Mouse (Mus musculus) kidney, postnatal 10 days (tissue): Measurements from ENCODE around the gene Aes.

Experiments used
- DNase-seq: peaks from one replicate; pipeline ENCODE4 v3.0.0; 2021; ENCODE audit warnings: mixed read lengths

Aes gene

DNA sequence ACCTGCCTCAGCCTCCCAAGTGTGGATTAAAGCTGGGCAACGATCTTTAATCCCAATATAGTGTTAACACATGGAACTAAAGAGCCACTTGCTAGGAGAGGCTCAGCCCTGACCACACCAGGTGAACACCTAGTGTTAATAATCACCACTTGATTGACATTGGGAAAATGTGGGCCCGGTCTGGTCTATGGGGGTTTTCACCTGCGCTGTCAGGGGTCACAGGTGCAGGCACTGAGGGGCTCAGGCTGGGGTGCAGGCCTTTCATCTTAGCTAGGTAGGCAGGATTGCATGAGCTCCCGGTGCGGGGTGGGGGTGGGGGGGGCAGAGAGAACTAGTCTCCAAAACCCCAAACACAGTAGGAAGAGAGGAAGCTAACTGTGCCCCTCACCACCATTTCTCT is 40.3 kb downstream of the Aes start:
- no peak for DNase-seq

- no peak for DNase-seq
Observed at GRCm38 (mm10) chr10:81600096-81600495, 40.8 kb downstream of the Aes start.

DNA sequence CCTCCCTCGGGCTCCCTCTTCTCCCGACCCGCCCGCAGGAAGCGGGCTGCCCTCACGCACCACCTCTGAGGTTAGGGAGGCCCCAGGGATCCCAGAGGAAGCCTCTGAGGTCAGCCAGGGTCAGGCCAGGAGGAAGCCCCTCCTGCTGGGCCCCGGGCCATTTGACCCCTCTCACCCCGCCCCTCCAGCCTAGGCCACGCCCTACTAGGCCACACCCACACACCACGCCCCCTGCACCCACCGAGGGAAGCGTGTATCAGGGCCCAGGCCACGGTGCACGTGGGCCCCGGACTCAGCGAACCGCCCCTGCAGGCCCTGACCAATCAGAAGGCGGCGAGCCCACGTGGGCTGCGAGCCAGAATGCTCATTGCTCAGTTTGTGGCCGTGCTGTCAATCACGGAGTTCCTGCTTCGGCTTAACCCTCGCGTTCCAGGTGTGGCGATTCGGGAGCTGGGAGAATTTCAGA is 41.5 kb downstream of the Aes start, which contains the start of gene Tle6:
Gene Tle6, minus strand, starts transcription at position 336 of the 466 bp plus-strand sequence.
- DNase-seq = peak; percentile 97

GRCm38 (mm10) chr10:81601396-81601905 is 42.2 kb downstream of the Aes start:
- DNase-seq = no peak

DNA sequence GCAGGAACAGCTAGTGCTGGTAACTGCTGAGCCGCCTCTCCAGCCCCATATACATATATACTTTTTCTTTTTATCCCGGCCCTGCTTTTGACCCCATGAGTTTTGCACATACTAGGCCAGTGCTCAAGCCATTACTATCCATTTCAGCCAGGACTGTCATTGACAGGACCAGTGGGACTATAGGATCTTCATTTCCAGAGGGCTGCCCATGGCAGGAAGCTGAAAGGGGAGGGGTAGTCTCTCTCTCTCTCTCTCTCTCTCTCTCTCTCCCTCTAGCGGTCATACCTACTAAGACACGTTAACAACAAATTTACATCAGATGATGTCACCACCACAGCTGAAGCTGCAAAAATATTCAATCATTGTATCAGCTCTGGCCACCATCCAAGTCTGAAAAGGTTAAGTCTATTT is 43.5 kb downstream of the Aes start:
- DNase-seq = no peak

GRCm38 (mm10) chr10:81604019-81604967 is 45.0 kb downstream of the Aes start:
- no peak for DNase-seq

DNA sequence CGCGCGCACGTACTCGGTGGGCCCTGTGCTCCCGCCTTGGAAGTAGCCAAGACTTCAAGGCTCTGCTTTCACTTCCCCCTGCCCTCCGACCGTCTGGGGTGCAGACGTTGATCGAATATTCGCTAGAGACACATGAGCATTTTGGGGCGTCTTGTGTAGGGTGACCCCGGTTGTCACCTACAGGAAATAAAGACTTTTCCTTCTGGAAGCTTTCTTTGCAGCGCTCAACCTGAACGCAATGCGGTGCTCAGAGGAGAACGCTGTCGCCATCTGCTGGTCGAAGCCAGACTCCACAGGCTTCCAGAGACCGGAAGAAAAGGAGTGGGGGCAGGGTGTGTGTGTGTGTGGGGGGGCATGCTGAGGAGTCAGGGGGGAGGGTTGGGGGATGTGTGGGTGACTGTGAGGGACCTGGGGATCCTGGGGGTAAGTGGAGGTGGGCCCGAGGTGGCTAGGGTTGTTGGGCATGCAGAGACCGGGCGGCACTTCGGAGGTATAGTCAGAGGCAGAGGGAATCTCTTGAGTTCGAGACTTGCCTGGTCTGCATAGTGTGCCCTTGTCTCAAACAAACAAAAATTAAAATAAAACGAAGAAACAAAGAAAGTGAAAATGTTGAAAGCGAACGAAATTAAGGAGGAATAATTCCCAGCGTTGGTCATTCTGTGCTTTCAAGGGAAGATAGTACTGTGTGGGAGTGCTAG is 45.8 kb downstream of the Aes start:
- peak; percentile 94 for DNase-seq

- DNase-seq = no peak
Observed at GRCm38 (mm10) chr10:81605666-81605973, 46.3 kb downstream of the Aes start.

- DNase-seq = peak; percentile 97
Observed at GRCm38 (mm10) chr10:81605974-81606751, 46.9 kb downstream of the Aes start, which contains the start of gene BC025920. Gene BC025920, plus strand, starts transcription at chr10:81606270.

DNA sequence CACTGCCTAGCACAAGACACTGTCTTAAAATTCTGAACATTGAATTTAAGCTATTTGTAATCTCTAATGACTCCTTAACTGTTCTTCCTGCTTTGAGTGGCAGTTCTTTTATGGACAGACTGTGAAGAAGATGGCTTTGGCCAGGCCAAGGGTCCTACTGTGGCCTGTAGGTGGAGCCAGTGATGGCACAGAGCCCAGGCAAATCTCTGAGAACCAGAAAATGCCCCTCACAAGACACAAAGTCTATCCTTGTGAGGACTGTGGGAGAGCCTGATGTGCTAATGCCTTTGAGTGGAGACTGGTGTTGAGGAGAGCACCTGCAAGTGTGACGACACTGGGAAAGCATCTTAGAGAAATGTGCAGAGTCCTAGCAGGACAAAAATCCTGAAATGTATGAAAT is 49.0 kb downstream of the Aes start:
- DNase-seq = no peak

GRCm38 (mm10) chr10:81612779-81613178 is 53.5 kb downstream of the Aes start:
- DNase-seq = no peak

DNA sequence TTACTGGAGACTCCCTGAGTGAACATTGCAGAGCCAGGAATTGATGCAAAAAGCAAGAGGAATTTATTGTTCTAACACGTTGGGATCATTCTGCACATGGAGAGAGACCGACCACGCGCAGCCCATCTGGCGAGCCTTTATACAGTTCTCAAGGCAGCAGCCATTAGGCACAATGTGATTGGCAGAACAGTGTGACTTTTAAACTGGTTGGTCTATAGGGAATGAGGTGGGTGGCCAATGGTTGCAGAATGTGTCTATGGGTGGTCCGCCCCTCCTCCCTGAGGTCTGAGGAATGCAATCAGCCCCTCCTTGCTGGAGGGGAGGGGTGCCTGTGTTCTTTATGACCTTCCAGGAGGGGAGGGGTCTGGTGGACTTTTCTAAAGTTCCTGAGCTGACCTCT is 56.2 kb downstream of the Aes start:
- DNase-seq = no peak
